Mouse (Mus musculus) hindbrain, embryonic 12.5 days (tissue): ENCODE results near the gene Ifna15. TPM values are rescaled to one million over a fixed set of nuclear protein-coding genes. Genes with fewer than 3 reads are reported as not detected.

Experiments
- polyA plus RNA-seq: library from polyadenylated mRNA; unstranded; fragments of >200 nt; fragmentation: Nextera tagmentation; extraction: Ambion mirVana; gene quantifications from 2 replicates; pipeline ENCODE4 v1.2.1, GENCODE M21; 2016

Gene Ifna15
- polyA plus RNA-seq, 1 experiment from 2014 or later = not detected

Other genes starting within 250 kb of the Ifna15 start
- gene Hacd4, start 119.3 kb downstream of the Ifna15 start, polyA plus RNA-seq = 3.9 TPM in 2 replicates
- not detected in 2 replicates for gene Ifnb1, start 35.5 kb downstream of the Ifna15 start, polyA plus RNA-seq
- gene Ifna14, start 13.6 kb upstream of the Ifna15 start, polyA plus RNA-seq = not detected in 2 replicates
- gene Ifna9, start 34.1 kb upstream of the Ifna15 start, polyA plus RNA-seq = not detected in 2 replicates
- not detected in 2 replicates for gene Ifna12, start 45.1 kb upstream of the Ifna15 start, polyA plus RNA-seq
- not detected in 2 replicates for gene C87499, start 76.2 kb upstream of the Ifna15 start, polyA plus RNA-seq
- not detected in 2 replicates for gene Ifna13, start 86.2 kb upstream of the Ifna15 start, polyA plus RNA-seq
- not detected in 2 replicates for gene Ifna16, start 118.7 kb upstream of the Ifna15 start, polyA plus RNA-seq
- gene Ifna2, start 125.7 kb upstream of the Ifna15 start, polyA plus RNA-seq = not detected in 2 replicates
- not detected in 2 replicates for gene Ifnab, start 133.1 kb upstream of the Ifna15 start, polyA plus RNA-seq
- gene Gm26566, start 163.6 kb upstream of the Ifna15 start, polyA plus RNA-seq = 1.4 and 1.9 TPM in 2 replicates
- 144 and 152 TPM in 2 replicates for gene Klhl9, start 164.2 kb upstream of the Ifna15 start, polyA plus RNA-seq
- gene Gm13271, start 196.6 kb upstream of the Ifna15 start, polyA plus RNA-seq = not detected in 2 replicates
- 0.31 and 0.39 TPM in 2 replicates for gene Gm13283, start 201.9 kb upstream of the Ifna15 start, polyA plus RNA-seq
- not detected in 2 replicates for gene Gm13290, start 215.6 kb upstream of the Ifna15 start, polyA plus RNA-seq
- not detected in 2 replicates for gene Gm13289, start 218.7 kb upstream of the Ifna15 start, polyA plus RNA-seq
- not detected in 2 replicates for gene Gm13272, start 221.6 kb upstream of the Ifna15 start, polyA plus RNA-seq
- not detected in 2 replicates for gene Ifnz, start 223.9 kb upstream of the Ifna15 start, polyA plus RNA-seq
- 0.62 TPM in 1 of 2 replicates, not detected in the other for gene Gm13276, start 227.5 kb upstream of the Ifna15 start, polyA plus RNA-seq
- gene Gm13277, start 230.4 kb upstream of the Ifna15 start, polyA plus RNA-seq = not detected in 2 replicates
- not detected in 2 replicates for gene Gm13278, start 233.3 kb upstream of the Ifna15 start, polyA plus RNA-seq
- gene Gm13275, start 236.2 kb upstream of the Ifna15 start, polyA plus RNA-seq = not detected in 2 replicates
- gene Gm13279, start 239.2 kb upstream of the Ifna15 start, polyA plus RNA-seq = not detected in 2 replicates
- gene Gm13285, start 241.4 kb upstream of the Ifna15 start, polyA plus RNA-seq = 0.26 and 0.95 TPM in 2 replicates
- not detected in 2 replicates for gene Gm13287, start 245.0 kb upstream of the Ifna15 start, polyA plus RNA-seq
- not detected in 2 replicates for gene Gm13288, start 247.3 kb upstream of the Ifna15 start, polyA plus RNA-seq